Mouse (Mus musculus): ENCODE data around the gene Vmn1r8. TPM values are rescaled to one million over a fixed set of nuclear protein-coding genes. Genes with fewer than 3 reads are reported as not detected.

Vmn1r8 gene
- not detected in 4 replicates for total RNA-seq (2023)

DNA sequence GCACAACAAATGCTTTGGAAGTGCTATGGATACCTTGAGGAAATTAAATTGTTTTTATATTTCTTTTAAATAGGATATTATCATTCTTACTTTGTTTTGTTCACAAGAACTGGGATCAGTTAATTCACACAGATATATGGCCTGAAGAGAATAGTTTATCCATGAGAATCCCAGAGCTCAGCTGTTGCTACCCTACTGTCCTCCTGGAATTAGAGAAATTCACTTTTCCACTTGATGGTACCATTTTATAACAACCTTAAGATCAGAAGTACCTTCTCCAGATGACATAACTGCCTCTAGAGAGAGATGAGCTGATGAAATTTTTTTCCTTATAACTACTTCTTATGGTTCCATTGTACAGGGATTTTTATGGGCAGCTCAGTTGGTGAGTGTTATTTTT, at the start of gene Vmn1r8:
Vmn1r8 (plus strand) TSS at position 301 of the 400 bp plus-strand sequence.

GRCm38 (mm10) chr6:56996943-56997342, 35.1 kb upstream of the Vmn1r8 start, which contains the start of gene Vmn1r6:
Vmn1r6 (plus strand) TSS chr6:56997243.

DNA sequence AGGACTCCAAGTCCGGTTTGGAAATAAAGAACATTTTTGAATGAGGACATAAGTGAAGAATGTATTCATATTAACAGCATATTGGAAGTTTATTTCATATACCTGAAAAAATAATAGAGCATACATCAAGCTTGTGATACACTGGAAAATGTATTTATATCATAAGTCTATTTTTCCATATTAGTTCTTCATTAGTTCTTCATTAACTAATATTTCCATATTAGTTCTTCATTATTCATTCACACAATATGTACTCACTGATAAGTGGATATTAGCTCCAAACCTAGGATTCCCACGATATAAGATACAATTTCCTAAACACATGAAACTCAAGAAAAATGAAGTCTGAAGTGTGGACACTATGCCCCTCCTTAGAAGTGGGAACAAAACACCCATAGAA, 6.9 kb upstream of the Vmn1r8 start, which contains the start of gene Vmn1r7:
Vmn1r7 (minus strand) TSS at position 101 of the 400 bp plus-strand sequence.

GRCm38 (mm10) chr6:57066487-57066886, 34.4 kb downstream of the Vmn1r8 start, which contains the start of gene Vmn1r9:
Vmn1r9 (plus strand) TSS chr6:57066787.

Other genes with a start within 250 kb of the Vmn1r8 start
- gene Kbtbd2, start 234.5 kb upstream of the Vmn1r8 start, total RNA-seq (2023), result 64.4 to 70.3 TPM (median 65.5 TPM) in 4 replicates
- 0.18 to 0.30 TPM in 2 of 4 replicates, not detected in the others for gene Fkbp9, start 200.2 kb upstream of the Vmn1r8 start, total RNA-seq (2023)
- 53.1 to 65.3 TPM (median 58.3 TPM) in 4 replicates for gene Nt5c3, start 108.4 kb upstream of the Vmn1r8 start, total RNA-seq (2023)
- gene Vmn1r4, start 108.3 kb upstream of the Vmn1r8 start, total RNA-seq (2023), result 0.36 TPM in 1 of 4 replicates, not detected in the others
- not detected in 4 replicates for gene Vmn1r5, start 62.0 kb upstream of the Vmn1r8 start, total RNA-seq (2023)
- gene Vmn1r6, start 35.0 kb upstream of the Vmn1r8 start, total RNA-seq (2023), result not detected in 4 replicates
- not detected in 4 replicates for gene Vmn1r7, start 7.0 kb upstream of the Vmn1r8 start, total RNA-seq (2023)
- gene Vmn1r9, start 34.5 kb downstream of the Vmn1r8 start, total RNA-seq (2023), result not detected in 4 replicates
- gene Vmn1r10, start 77.2 kb downstream of the Vmn1r8 start, total RNA-seq (2023), result not detected in 4 replicates
- gene Vmn1r11, start 101.2 kb downstream of the Vmn1r8 start, total RNA-seq (2023), result not detected in 4 replicates
- not detected in 4 replicates for gene Vmn1r12, start 124.6 kb downstream of the Vmn1r8 start, total RNA-seq (2023)
- not detected in 4 replicates for gene Vmn1r13, start 171.0 kb downstream of the Vmn1r8 start, total RNA-seq (2023)
- not detected in 4 replicates for gene Vmn1r14, start 199.4 kb downstream of the Vmn1r8 start, total RNA-seq (2023)
- not detected in 4 replicates for gene Vmn1r15, start 225.7 kb downstream of the Vmn1r8 start, total RNA-seq (2023)